Mouse (Mus musculus): ENCODE results near the gene Fgr. TPM values are rescaled to one million over a fixed set of nuclear protein-coding genes. Genes with fewer than 3 reads are reported as not detected.
"Not testable (repeated sequence)": the region's sequence is repeated elsewhere in the genome, so short reads cannot be mapped to it uniquely, and the experiment has no call there.

Fgr gene
- total RNA-seq (2015) (3.2 and 3.4 TPM in 2 replicates), total RNA-seq (2017) (2.5 and 3.0 TPM in 2 replicates)

DNA sequence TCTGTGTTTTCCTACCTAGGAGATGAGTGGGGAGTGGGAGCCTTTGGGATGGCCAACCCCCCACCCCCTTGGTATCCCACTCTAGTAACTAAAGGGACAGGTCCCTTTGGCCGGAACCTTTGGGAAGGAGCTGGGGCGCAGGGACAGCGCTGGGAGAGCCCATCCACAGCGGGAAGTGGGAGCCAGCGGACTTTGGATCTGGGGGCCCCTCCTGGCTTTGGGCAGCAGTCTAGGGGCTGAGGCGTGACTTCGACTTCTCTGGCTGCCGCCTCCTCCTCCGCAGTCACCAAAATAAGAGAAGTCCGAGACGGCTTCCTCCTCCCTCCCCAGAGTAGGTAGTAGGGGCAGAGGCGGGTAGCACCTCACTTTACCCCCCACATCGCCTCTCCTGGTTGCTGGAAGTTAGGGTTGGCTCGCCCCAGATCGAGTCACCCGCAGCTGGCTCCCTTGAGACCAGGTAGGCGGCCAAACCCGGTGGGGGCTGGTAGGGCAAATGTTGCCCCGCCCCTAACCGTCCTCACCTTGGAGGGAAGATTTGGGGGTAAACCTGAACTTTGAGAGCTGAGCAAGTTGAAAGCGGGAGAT lies at the start of gene Fgr:
Gene Fgr (plus strand): TSS at position 282 of the 585 bp plus-strand sequence.
- peak; percentile 45; the same call in 1 of the 2 replicates for ATAC-seq (replicated peaks; ENCODE audit: poor library complexity)

DNA sequence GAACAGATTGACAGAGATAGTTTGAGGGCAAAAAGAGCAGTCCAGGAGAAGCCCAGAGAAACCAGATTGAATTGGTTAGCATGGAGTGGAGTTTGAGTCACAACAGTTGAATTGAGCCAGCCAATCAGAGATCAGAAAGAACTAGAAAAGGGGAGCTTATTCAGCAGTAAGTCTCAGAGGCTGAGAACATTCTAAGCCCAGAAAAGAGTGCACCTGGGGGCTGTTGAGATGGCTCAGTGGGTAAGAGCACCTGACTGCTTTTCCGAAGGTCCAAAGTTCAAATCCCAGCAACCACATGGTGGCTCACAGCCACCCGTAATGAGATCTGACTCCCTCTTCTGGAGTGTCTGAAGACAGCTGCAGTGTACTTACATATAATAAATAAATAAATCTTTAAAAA lies 47.4 kb upstream of the Fgr start:
- ATAC-seq (replicated peaks; ENCODE audit: poor library complexity): not testable (repeated sequence)

DNA sequence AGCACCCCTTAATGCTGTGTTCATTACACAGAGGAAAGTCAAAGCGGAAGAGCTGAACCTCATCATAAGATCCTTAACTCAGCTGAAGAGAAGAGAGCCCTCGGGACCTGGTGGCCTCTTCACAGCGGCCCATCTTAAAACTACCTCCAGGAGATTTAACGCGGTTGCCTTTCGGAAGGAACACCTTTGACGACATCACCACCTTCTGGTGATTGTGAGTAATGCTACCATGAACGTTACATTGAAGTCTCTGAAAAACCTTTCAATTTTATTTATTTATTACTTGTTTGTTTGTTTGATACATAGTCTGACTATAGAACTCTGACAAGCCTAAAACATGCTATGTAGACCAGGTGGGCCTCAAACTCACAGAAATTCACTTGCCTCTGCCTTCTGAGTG lies 43.1 kb upstream of the Fgr start:
- peak; percentile 88 for ATAC-seq (replicated peaks; ENCODE audit: poor library complexity)

DNA sequence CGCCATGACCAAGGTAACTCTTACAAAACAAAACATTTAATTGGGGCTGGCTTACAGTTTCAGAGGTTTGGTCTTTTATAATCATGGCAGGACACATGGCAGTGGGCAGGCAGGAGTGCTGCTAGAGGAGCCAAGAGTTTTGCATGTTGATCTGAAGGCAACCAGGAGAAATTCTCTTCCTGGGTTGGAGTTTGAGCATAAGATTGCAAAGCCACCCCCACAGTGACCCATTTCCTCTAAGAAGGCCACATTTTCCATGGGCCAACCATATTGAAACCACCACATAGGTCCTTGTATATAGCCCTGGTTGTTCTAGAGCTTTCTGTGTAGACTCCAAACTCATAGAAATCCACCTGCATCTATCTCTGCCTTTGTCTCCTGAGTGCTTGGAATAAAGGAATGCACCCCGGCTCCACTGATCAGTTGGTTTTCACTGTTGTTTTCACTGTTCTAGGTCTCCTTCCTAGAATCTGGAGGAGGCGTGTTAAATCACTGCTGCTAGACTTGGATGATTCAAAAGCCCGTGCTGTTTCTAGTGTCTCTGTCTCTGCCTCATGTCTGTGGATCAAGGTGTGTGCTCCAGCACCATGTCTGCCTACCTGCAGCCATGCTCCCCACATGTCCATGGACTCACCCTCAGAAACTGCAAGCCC lies 41.0 kb upstream of the Fgr start:
- ATAC-seq (replicated peaks; ENCODE audit: poor library complexity): no peak

DNA sequence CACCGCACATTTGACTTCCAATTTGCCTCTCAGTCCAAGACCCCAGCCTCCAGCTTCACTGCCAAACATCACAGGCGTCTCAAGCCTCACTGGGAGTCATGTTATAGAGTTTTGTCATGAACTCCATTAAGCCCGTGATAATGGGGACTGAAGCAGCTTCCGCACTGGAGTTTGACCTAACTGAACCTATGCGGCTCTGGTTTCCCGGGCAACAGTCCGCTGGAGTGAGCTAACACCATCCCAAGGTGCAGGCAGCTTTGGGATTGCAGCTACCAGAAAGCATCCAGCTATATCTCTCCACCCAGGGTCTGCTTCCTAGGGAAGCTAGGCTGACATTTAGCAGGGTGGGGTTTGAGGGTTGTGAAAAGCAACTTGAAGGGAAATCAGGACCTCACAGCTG lies 39.3 kb upstream of the Fgr start:
- no peak for ATAC-seq (replicated peaks; ENCODE audit: poor library complexity)

DNA sequence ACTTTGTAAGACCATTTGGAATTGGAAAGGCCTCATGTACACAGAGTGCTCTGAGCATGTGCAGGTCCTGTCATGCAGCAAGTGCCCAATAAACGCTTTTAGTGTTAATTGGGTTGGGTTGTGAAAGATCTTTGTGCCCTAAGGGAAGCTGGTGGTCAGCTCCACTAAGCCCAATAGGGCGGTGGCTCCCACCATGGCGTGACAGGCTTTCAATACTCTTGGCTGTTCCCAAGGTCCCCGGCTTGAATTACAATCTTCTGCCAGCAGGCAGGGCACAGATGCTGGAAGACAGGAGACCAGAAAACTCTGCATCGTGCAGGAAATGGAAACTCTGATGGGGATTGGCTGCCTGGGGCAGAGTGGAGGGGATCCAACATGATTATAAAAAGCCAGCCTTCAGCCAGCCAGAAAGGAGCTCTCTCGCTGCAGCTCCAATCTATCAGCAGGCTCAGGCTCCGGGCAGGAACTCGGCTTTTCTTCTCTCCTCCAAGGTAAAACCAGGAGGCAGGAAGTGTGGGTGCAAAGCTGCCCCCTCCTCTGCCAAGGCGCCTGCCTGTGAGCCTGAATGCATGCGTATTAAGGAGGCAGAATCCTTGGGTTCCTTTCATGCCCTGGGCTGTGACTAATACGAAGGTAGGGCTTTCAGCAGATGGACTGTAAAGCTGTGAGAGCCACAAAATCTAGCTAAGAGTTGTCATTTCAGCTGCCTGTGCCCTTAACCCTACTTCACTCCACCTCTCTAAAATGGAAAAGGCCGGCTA lies 35.5 kb upstream of the Fgr start:
- ATAC-seq (replicated peaks; ENCODE audit: poor library complexity): no peak

DNA sequence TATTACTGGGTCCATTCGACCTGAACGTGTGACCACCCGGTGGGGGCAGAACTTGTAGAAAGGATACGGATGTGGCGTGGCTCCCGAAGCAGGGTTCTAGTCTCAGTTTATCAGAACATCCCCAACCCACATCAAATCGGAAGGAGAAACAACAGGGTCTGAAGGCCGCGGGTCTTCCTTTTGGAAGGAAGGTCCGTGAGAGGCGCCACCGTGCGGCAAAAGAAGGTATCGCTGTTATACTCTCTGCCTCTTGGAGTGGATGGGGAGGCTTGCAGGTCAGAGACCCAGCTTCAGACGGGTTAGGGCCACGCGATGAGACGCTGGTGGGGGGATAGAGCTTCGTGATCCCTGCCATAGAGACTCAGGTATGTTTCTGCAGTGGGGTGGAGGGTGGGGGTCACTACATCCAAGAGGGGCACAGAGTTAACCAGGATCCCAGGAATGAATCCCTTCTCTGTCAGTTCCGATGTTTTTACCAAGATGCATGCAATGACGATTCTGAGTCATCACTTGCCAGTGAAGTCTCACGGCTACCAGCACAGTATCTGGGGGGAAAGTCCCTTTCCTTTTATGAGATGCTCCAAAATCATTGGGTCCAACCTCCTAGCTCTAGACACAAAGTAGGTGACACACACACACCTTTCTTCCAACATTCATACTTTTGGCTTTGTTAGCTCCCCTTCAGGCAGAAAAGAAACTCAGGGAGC lies 34.3 kb upstream of the Fgr start:
- peak; percentile 73 for ATAC-seq (replicated peaks; ENCODE audit: poor library complexity)

DNA sequence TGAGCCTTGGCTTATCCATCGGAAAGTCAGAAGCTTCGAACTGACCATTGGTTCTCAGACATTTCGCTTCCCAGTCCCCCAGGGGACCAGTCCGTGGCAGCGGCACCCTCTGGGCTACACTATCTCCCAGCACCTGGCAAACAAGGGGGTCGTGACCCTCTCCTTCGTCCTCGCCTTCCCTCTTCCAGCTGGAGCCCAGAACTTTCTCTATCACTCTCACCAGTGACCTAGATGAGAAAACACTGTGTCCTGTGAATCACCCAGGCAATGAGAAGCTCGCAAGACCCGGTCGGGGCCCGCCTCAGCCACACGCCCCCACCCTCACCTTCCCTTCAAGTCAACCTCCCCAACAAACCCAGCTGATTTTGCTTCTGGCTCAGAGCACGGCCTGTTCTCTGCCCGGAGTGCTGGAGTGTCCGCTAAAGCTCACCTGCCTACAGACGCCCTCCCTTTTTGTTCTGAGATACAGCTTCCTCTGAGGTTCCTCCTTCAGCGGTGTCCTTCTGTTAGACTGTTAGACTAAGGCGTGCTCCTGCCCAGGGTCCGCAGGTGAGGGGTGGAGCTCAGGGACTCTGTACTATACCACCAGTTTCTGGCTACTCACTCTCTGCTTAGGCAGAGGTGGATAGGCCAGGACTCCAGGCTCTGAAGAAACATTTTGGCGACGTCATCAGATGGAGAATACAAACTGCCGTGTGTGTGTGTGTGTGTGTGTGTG lies 32.7 kb upstream of the Fgr start:
- ATAC-seq (replicated peaks; ENCODE audit: poor library complexity): no peak

DNA sequence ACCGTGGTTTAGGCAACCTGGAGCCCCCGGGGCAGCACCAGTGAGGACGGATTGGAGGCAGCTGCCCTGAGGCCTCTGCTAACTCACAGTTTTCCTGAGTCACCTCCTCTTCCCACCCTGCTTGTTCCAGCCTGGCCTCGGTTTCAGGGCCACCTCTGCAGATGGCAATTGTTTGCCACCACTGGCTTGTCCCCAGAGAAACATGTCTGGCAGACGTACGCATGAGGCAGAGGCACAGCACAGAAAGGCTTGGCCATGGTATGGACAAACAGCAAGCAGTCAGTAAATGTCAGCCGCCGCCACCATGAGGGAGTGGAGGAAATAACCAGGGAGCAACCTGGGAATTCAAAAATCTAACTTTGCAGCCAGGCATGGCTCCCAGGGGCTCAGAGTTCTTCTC lies 30.8 kb upstream of the Fgr start:
- no peak for ATAC-seq (replicated peaks; ENCODE audit: poor library complexity)

DNA sequence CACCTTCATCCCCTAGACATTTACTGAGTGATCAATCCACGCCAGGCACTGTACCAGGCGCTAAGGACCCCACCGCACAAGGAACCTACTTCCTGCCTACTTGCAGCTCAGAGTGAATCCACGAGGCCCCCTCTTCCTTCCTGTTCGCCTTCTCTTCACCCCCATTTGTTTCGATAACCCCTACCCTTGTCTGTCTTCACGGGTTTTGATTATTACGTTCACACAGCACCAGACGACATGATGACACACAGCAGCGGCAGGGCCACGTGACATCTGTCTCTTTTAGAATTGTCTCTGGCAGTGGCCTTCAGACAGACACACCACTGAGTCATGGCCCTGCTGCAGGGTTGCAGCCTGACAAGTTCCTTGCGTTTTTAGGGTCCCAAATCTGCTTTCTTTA lies 29.8 kb upstream of the Fgr start:
- ATAC-seq (replicated peaks; ENCODE audit: poor library complexity): no peak

DNA sequence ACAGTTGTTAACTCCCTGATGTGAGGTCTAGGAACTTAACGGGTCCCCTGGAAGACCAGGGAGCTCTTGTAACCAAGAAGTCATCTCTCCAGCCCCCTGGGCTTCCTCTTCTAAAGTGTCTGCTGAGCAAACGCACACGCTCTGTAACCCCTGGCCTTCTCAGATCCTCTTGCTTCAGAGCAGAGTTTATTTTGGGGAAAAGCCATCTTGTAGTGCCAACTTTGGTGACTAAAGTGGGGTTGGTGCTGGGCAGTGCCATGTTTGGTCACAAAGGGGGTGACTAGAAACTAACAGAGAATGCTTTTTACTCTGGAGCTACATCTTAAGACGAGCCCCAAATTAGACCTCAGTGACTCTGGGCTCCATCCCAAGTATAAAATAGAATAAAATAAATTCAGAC lies 29.1 kb upstream of the Fgr start:
- ATAC-seq (replicated peaks; ENCODE audit: poor library complexity): no peak

DNA sequence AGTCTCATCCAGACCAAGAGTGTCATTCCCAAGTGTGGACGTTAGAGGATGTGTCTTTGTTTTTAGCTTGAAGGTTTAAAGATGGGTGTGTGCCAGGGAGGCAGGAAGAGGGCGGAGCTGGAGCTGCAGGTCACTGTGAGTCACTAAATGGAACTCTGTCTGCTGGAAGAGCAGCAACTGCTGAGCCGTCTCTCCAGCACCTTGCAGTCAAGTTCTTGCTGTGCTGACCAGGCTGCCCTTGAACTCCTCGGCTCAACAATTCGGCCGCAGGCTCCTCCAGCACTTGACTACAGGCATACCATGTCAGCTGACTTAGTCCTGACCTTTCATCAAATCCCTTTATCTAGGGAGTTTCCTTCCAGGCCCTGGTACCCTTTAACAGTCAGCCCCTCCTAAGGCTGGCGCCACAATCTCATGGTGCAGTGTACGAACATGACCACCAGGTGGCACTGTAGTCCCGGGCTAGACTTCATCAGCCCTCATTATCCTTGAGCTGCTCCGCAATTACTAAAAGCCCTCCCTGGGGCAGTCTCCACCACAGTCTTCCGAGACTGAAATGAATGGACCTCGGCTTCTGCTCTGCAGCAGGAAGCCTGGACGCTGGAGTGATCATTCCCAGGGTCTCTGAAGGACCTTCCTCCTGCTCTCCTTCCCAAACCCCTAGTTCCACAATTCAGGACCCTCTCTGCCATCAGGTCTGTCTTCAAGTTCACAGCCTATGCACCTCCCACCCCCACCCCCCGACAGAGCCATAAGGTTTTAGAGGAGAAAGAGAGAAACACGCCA lies 28.4 kb upstream of the Fgr start:
- peak; percentile 92 for ATAC-seq (replicated peaks; ENCODE audit: poor library complexity)

DNA sequence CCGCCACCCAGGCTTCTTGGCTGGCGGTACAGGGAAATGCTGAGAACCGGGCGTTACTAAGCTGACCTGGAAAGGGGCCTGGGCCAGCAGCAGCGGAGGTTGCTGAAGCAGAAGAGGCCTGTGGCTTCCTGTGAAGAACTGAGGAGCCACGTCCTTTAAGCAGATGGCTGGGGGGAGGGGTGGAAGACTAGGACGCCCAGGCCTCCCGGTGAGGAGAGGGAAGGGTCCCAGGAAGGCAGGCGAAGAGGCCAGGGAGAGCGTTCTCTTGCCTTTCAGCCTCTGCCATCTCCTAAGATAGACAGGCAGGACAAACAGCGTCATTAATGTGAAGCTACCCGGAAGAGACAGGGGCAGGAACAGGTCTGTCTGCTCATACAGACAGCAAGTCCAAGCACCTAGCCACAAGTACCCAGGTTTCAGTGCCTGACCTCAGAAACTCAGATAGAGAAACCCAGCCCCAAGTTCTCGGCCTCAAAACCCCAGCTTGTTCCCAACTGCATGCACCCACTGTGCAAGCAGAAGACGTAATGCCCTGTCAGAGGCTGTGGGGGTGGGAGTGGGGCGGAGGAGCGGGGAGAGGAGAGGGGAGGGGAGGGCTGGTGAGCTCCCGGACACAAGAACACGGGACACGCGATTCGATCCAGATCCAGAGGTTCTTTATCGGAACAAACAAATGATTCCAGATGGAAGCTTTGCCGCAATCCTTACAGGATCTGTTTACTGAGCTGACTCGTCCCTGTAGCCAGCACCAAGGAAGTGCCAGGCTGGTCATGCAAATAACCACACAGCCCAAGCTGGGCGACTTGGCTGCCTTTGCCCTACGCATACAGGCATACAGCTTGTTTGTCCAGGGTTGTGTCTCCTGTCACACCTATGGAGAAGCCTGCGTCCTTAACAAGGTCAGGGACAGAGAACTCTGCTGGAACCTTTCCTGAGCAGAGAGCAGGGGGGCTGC lies 27.6 kb upstream of the Fgr start:
- peak; percentile 45 for ATAC-seq (replicated peaks; ENCODE audit: poor library complexity)

DNA sequence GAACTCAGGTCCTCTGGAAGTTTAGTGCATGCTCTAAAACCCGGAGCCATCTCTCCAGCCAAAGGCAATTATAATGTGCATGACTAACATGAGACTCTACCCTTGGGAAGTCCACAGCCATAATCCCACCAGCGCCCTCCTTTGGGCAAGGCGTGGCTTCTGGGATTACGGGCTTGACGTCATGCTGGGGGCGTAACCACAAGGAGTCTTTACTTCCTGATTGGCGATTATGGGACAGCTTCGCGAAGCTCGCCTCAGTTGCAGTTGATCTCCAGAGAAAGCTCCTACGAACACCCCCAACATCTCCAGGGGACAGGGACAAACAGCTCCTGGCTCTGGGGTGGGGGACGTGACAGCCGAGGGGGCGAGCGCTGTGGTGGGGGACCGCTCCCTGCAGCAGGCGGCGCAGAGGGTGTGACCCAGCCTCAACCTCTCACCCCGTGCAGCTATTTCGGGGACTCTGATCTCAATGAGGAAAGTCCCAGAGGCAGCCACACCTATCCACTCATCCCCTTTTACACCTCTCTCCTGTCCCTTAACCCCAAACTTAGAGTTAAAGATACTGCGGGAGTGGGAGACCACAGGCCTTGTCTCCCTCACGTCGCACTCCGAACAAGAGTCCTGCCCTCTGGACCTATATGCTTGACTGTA lies 23.9 kb upstream of the Fgr start:
- no peak for ATAC-seq (replicated peaks; ENCODE audit: poor library complexity)

DNA sequence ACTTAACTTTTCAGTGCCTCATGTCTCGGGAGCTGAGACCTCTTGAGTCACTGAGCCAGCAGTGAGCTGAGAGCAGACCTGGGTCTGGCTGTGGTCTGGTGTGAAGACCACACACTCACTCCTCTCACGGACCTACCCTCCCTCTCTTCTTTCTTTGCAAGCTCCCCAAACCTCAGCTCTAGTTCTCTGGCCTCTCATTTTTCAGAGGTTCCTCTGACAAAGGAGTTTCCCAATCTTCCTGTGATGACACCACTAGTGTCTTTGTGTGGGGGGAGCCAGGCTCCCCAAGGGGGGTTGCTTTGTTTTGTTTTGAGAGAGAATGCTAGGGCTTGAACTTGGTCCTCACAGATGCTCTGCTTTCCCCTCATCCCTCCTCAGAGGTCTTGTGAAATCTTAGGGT lies 22.9 kb upstream of the Fgr start:
- peak; percentile 62 for ATAC-seq (replicated peaks; ENCODE audit: poor library complexity)

DNA sequence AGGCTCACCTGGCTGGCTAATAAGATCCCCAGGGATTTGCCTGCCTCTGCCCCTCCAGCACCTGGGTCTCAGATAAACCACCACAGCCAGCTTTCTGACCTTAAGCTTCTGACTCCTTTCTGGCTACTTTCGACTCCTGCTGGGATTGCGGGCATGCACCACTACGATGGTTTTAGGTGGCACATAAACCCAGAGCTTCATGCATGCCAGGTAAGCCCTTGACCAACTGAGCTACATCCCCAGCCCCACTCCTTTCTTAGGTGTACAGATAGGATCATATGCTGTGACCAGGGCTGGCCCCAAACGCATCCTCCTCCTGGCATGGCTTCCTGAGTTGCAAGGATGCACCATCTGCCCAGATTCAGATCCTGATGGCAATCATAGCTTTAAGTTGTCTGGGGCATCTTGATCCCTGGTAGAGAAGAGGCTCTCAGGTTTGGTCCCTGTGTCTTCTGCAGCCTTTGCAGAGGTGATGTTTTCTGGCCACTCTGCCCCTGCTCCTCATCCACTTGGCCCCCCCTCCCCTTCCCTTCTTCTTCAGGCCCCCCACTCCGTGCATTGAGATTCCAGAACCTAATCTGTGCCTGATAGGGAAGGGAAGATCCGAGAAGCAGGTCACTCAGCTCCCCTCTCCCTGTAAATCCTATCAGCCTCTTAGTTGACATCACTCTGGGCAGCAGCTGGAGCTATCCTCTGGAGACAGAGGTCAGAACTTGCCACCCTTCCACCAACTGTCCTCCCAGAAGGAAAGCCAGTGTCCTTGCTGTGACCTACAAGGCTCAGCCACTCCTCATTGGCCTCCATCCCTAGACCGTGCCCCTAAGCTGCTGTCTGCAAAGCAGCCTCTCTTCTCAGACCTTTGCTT lies 19.1 kb upstream of the Fgr start:
- ATAC-seq (replicated peaks; ENCODE audit: poor library complexity): no peak

DNA sequence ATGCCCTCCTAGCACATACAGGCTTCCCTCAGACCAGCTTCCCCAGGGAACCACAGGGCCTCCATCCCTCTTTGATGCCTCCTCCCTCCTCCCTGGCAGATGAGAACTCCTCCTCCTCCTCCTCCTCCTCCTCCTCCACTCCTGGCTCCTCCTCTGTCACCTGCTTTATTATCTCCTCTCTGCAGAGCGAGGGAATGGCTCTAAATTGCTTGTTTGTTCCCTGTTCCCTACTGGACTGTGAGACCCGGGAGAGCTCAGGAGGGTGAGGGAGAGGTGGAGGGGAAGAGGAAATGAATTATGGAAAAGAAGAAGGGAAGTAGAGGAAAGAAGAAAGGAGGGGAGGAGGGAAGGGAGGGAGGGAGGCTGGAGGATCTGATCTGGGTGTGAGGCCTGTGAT lies 18.5 kb upstream of the Fgr start:
- no peak for ATAC-seq (replicated peaks; ENCODE audit: poor library complexity)

All from megakaryocyte progenitor cell, adult 5-6 weeks (primary cell).